Mouse (Mus musculus): ENCODE measurements at regions not wholly inside any gene's neighbourhood (a gene's known extent, or its start where the extent isn't known, plus 50 kb on each side); places are given as distances from the start of the nearest gene placed in this dataset.

- no peak overlapping the region for H3K27ac ChIP-seq (ENCODE audit: insufficient read depth, low read depth, low read length, poor library complexity, severe bottlenecking)
- 0 out of 2 replicates have a peak, but pooled peaks cover 1% of the 10 kb centered on the region for H3K9me3 ChIP-seq (ENCODE audit: control insufficient read depth, insufficient read depth, low read depth, low read length)
- H3K4me3 ChIP-seq (ENCODE audit: insufficient read depth in 1 of 2, low read depth in 1 of 2, low read length in 2 of 2, poor library complexity in 1 of 2, severe bottlenecking in 1 of 2): no peak overlapping the region
- TF ChIP-seq MAFK (IDR thresholded peaks at IDR 0.05; ENCODE audit: insufficient read depth, low read depth, low read length): no peak
- TF ChIP-seq ZNF384 (IDR thresholded peaks at IDR 0.05; ENCODE audit: low read depth, low read length): no peak
- no peak for TF ChIP-seq ZC3H11A (IDR thresholded peaks at IDR 0.05; ENCODE audit: borderline replicate concordance, low read depth, low read length)
- no peak for TF ChIP-seq HCFC1 (IDR thresholded peaks at IDR 0.05; ENCODE audit: borderline replicate concordance, insufficient read depth, low read length)
- TF ChIP-seq CHD2 (IDR thresholded peaks at IDR 0.05; ENCODE audit: low read depth, low read length): no peak
- H3K4me1 ChIP-seq (ENCODE audit: control insufficient read depth in 2 of 2, insufficient read depth in 2 of 2, low read length in 2 of 2, poor library complexity in 1 of 2): no peaks in the 10 kb centered on the region
- H3K9ac ChIP-seq (ENCODE audit: insufficient read depth, low read depth, low read length, poor library complexity, severe bottlenecking): no peak overlapping the region
- no peaks in the 10 kb centered on the region for H3K36me3 ChIP-seq (ENCODE audit: control insufficient read depth, insufficient read depth, low read length, poor library complexity, severe bottlenecking)
- in situ Hi-C loops (cut with MboI; ENCODE audit: low sequenced_read_pairs in 2 of 2, unreplicated experiment in 2 of 2): no loop called here
- DNase-seq (ENCODE audit: low read depth, low spot score): no peak
These were observed 260.1 kb downstream of the Uaca start for GRCm38 (mm10) chr9:61054427-61054826.

DNA sequence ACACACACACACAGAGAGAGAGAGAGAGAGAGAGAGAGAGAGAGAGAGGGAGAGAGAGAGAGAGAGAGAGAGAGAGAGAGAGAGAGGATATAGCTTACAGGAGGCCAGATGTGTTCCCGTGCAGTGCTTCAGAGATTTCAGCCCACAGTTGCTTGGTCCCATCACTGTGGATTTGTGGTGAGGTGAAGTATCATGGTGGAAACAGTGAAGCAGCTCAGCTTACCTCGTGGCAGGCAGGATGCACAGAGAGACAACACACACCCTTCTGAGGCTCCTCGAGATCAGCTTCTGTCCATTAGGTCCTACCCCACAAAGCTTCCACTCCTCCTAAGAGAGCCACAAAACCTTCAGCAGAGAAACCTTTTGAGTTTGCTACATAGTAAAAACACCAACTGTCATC is 261.1 kb downstream of the Uaca start:
- Histone ChIP-seq H3K4me1 (ENCODE audit: control insufficient read depth in 2 of 2, insufficient read depth in 2 of 2, low read length in 2 of 2, poor library complexity in 1 of 2) (no peaks in the 10 kb centered on the region), H3K9ac (ENCODE audit: insufficient read depth, low read depth, low read length, poor library complexity, severe bottlenecking) (no peak overlapping the region), H3K9me3 (ENCODE audit: control insufficient read depth, insufficient read depth, low read depth, low read length) (0 out of 2 replicates have a peak, but pooled peaks cover 1% of the 10 kb centered on the region), H3K27ac (ENCODE audit: insufficient read depth, low read depth, low read length, poor library complexity, severe bottlenecking) (no peak overlapping the region), H3K4me3 (ENCODE audit: insufficient read depth in 1 of 2, low read depth in 1 of 2, low read length in 2 of 2, poor library complexity in 1 of 2, severe bottlenecking in 1 of 2) (no peak overlapping the region), H3K36me3 (ENCODE audit: control insufficient read depth, insufficient read depth, low read length, poor library complexity, severe bottlenecking) (no peaks in the 10 kb centered on the region)
- no peak for DNase-seq (ENCODE audit: low read depth, low spot score)
- TF ChIP-seq ZC3H11A (IDR thresholded peaks at IDR 0.05; ENCODE audit: borderline replicate concordance, low read depth, low read length) (no peak), MAFK (IDR thresholded peaks at IDR 0.05; ENCODE audit: insufficient read depth, low read depth, low read length) (no peak), HCFC1 (IDR thresholded peaks at IDR 0.05; ENCODE audit: borderline replicate concordance, insufficient read depth, low read length) (no peak), CHD2 (IDR thresholded peaks at IDR 0.05; ENCODE audit: low read depth, low read length) (no peak), ZNF384 (IDR thresholded peaks at IDR 0.05; ENCODE audit: low read depth, low read length) (no peak)
- in situ Hi-C loops (cut with MboI; ENCODE audit: low sequenced_read_pairs in 2 of 2, unreplicated experiment in 2 of 2): no loop called here

DNA sequence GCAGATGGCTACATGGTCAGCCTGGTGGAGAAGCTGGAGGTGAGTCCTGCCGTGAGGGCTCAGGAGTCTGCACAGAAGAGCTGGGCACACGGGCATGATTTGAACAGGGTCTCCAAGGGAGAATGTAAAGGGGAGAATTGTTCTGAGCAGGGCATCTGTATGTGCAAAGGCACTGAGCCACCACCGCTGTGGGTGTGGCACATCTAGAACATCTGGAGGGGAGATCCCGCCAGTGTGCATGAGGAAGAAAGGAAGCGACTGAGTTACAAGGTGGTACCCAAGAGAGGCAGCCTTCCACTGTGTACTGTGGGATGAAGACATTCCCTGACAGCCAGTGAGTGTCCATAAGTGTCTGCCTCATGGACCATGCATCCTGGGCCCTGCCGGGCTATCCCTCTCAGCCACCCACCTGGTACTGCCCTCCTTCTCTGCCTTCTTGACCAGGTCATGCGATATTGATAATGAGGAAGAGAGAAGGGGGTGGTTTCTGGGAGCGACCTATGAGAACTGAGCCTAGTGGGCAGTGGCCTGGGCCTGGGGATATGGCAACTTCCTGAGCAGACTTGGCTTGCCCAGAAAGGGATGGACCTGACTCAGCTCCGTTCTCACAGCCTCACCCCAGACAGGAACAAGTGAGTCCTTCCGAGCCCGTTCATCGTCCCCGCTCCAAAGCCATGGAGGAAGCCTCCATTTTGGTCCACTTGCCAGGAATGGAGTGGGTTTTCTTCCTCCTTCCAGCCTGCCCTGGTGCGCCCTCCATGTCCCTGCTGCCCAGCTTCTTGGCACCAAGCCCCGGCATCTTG is 261.8 kb downstream of the Uaca start:
- in situ Hi-C loops (cut with MboI; ENCODE audit: low sequenced_read_pairs in 2 of 2, unreplicated experiment in 2 of 2): no loop called here
- TF ChIP-seq ZNF384 (IDR thresholded peaks at IDR 0.05; ENCODE audit: low read depth, low read length) (no peak), MAFK (IDR thresholded peaks at IDR 0.05; ENCODE audit: insufficient read depth, low read depth, low read length) (no peak), CHD2 (IDR thresholded peaks at IDR 0.05; ENCODE audit: low read depth, low read length) (no peak), ZC3H11A (IDR thresholded peaks at IDR 0.05; ENCODE audit: borderline replicate concordance, low read depth, low read length) (no peak)
- H3K27ac ChIP-seq (ENCODE audit: insufficient read depth, low read depth, low read length, poor library complexity, severe bottlenecking): no peak overlapping the region
- H3K36me3 ChIP-seq (ENCODE audit: control insufficient read depth, insufficient read depth, low read length, poor library complexity, severe bottlenecking): no peaks in the 10 kb centered on the region
- H3K4me1 ChIP-seq (ENCODE audit: control insufficient read depth in 2 of 2, insufficient read depth in 2 of 2, low read length in 2 of 2, poor library complexity in 1 of 2): no peaks in the 10 kb centered on the region
- no peak for DNase-seq (ENCODE audit: low read depth, low spot score)
- H3K9me3 ChIP-seq (ENCODE audit: control insufficient read depth, insufficient read depth, low read depth, low read length): 0 out of 2 replicates have a peak, but pooled peaks cover 1% of the 10 kb centered on the region
- H3K4me3 ChIP-seq (ENCODE audit: insufficient read depth in 1 of 2, low read depth in 1 of 2, low read length in 2 of 2, poor library complexity in 1 of 2, severe bottlenecking in 1 of 2): no peak overlapping the region
- no peak overlapping the region for H3K9ac ChIP-seq (ENCODE audit: insufficient read depth, low read depth, low read length, poor library complexity, severe bottlenecking)

DNA sequence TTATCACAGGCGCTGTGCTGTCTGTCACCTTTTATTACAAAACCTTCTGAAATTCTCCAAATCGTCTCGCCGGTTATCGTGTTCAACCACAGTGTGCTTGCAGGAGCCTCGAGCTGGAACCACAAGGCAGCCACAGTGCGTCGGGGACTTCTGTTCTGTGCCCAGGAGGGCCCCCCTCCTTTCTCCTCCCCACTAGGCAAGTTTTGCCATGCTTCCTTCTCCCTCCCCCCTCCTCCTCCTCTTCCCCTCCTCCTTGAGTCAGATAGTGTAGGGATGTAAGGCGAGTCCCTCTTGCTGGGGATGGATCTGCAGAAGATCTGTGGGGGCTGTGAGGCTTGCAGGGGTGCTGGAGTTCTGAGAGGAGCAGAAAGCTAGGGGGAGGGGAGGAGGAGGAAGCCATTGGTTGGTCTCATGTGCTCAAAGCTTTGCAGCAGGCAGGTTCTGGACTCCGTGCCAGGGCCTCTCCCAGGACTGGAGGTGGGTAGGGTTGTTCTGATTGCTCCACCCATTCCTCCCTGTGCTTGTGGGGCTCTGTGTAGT is 262.5 kb downstream of the Uaca start:
- TF ChIP-seq ZNF384 (IDR thresholded peaks at IDR 0.05; ENCODE audit: low read depth, low read length): no peak
- no peak for TF ChIP-seq HCFC1 (IDR thresholded peaks at IDR 0.05; ENCODE audit: borderline replicate concordance, insufficient read depth, low read length)
- no peak for TF ChIP-seq MAFK (IDR thresholded peaks at IDR 0.05; ENCODE audit: insufficient read depth, low read depth, low read length)
- TF ChIP-seq CHD2 (IDR thresholded peaks at IDR 0.05; ENCODE audit: low read depth, low read length): no peak
- TF ChIP-seq ZC3H11A (IDR thresholded peaks at IDR 0.05; ENCODE audit: borderline replicate concordance, low read depth, low read length): no peak
- in situ Hi-C loops (cut with MboI; ENCODE audit: low sequenced_read_pairs in 2 of 2, unreplicated experiment in 2 of 2): no loop called here
- H3K36me3 ChIP-seq (ENCODE audit: control insufficient read depth, insufficient read depth, low read length, poor library complexity, severe bottlenecking): no peaks in the 10 kb centered on the region
- no peak overlapping the region for H3K4me3 ChIP-seq (ENCODE audit: insufficient read depth in 1 of 2, low read depth in 1 of 2, low read length in 2 of 2, poor library complexity in 1 of 2, severe bottlenecking in 1 of 2)
- H3K27ac ChIP-seq (ENCODE audit: insufficient read depth, low read depth, low read length, poor library complexity, severe bottlenecking): no peak overlapping the region
- no peak overlapping the region for H3K9ac ChIP-seq (ENCODE audit: insufficient read depth, low read depth, low read length, poor library complexity, severe bottlenecking)
- 0 out of 2 replicates have a peak, but pooled peaks cover 1% of the 10 kb centered on the region for H3K9me3 ChIP-seq (ENCODE audit: control insufficient read depth, insufficient read depth, low read depth, low read length)
- DNase-seq (ENCODE audit: low read depth, low spot score): no peak
- H3K4me1 ChIP-seq (ENCODE audit: control insufficient read depth in 2 of 2, insufficient read depth in 2 of 2, low read length in 2 of 2, poor library complexity in 1 of 2): no peaks in the 10 kb centered on the region

Measured in ES-E14 (cell line).